Mouse (Mus musculus) T-helper 17 cell (primary cell): Measurements from ENCODE around the gene Ccnk.

Experiments used
- in situ Hi-C, 2 experiments: fragments of 300-600 bp; cut with MboI, MseI; formaldehyde crosslinking; loops; 1 replicate in 1 of 2; 2 replicates in 1 of 2; pipeline ENCODE4 v1.15.1; 2025; ENCODE audit warnings: high pct_unique_total_duplicates in 2 of 2

The Ccnk gene

DNA sequence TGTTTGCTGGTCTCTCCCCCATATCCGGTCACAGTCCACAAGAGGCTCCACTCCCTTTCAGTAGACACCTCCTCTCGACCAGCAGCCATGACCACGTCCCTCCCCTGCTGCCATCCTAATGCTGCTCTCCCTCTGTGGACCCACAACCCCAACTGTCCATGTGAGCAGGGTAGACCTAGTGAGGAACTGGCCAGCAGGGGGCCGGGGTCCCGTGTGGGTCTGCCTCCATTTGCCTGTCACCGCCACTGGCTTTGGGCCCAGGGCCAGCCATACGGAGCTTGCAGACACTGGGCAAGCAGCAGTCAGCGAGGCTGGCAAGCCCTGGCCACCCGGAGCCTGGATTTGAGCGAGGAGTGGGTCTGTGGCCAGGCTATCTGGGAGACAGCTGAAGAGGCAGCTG, 41.8 kb downstream of the Ccnk start:
- in situ Hi-C loops: loop anchor here in 1 of 2 experiments (10.0 kb wide), 1 partner anchor 1044 kb away; no protein-coding TSS in a partner anchor

DNA sequence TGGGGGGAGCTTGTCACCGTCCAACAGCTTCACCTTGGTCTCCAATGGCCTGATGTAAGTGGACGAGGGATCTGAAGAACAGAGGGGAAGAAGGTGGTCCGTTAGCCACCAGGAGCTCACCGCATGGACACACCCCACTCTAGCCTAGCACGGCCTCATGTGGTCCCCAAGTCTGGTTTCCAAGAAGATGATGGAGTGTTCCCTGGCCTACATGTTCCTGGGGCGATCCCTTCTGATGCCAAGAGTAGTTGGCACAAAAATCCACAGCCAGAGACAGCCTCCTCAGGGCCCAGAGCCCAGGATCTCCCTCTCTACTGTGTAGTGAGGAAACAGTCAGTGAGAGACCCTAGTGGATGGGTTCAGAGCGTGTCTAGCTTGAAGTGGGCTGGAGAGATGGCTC, 42.3 kb downstream of the Ccnk start:
- in situ Hi-C loops: loop anchor here in 1 of 2 experiments (10.0 kb wide), 1 partner anchor 1043 kb away; no protein-coding TSS in a partner anchor

DNA sequence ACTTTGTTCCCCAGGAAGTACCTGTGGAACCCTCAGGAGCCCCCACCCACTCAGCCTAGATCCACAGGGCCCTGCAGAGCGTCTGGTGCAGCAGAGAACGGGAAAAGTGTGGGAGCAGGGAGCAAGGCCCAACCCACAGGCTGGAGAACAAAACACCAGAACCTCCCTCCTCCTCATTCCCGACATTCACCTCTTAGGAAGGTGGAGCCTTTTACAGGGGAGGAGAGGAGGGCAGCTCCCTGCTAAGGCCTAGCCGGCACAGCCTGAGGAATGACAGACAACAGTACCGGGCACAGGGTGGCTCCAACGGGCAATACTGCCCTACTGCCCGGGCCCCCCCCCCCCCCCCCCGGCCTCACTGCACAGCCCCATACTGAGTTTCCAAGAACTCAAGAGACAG, 44.0 kb downstream of the Ccnk start:
- in situ Hi-C loops: loop anchor here in 1 of 2 experiments (10.0 kb wide), 1 partner anchor 1041 kb away; no protein-coding TSS in a partner anchor

DNA sequence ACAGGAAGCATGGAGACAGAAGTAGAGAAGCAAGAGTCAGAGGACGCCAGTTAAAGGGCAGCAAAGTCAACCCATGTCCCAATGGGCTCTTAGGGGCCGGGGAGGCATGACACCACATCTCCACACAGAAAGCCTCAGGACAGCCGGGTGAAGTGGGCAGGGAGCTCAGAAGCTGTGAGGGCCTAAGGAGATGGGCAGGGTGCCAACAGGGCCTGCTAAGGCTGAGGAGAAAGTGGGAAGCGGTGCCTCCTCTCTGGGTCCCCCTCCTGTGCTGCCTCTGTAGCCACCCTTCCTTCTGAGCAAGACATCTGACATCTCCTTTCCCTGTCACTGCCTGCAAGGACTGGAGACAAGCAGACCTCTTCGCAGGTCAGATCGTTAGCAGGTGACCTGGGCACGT, 46.4 kb downstream of the Ccnk start:
- in situ Hi-C loops: loop anchor here in 1 of 2 experiments (10.0 kb wide), 1 partner anchor 1039 kb away; no protein-coding TSS in a partner anchor

DNA sequence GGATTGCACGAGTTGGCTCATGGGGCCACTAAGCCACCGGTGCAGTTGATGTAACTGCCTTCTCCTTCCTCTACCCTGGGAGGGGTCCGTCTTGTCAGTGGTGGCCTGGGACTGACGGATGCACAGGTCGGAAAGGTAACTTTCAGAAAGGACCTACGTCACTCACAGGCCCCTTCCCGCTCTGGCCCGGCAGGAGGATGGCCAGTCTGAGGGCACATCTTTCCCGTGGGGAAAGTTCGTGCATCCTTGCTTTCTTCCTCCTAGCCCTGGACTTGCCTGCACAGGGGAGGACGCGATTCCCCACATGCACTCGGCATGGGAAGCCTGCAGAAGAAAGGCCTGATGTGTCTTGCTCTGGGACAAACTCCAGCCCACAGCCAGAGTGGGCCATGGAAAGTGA, 46.8 kb downstream of the Ccnk start:
- in situ Hi-C loops: loop anchor here in 1 of 2 experiments (10.0 kb wide), 1 partner anchor 1039 kb away; no protein-coding TSS in a partner anchor

DNA sequence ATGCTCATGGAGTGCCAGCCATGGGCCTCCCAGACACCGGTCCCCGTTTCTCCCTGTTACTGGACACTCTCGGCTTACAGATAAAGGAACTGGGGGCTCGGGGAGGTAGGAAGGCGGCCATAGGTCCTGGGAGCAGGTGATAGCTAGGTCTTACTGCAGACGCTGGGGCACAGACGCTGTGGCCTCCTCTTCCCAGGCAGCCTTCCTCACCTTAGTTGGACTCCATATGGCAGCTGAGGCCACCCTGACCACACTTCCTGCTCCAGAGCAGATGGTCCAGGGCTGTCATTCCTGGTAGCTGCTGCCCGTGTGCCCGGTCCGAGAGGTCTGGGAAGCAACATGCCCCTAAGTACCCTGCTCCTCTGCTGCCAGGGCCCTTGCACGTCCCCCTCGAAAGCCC, 47.6 kb downstream of the Ccnk start:
- in situ Hi-C loops: loop anchor here in 1 of 2 experiments (10.0 kb wide), 1 partner anchor 1038 kb away; no protein-coding TSS in a partner anchor

DNA sequence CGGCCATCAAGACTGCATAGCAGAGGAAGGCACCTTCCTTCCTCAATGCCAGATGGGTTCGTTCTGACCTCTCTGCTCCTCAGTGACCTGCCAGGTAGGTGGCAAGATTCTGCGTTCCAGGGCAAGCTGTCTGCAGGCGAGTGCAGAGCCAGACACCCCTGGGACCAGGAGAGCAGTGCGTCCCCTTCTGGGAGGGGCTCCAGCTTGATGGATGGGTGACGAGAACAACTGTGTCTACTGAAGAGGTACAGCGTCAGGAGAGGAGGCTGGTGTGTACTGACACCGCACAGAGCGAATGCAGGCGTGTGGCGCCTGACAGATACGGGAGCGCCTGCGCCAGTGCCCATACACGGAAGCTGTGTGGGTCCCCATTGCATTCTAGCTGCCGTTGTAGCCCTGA, 48.1 kb downstream of the Ccnk start:
- in situ Hi-C loops: loop anchor here in 1 of 2 experiments (10.0 kb wide), 1 partner anchor 1037 kb away; no protein-coding TSS in a partner anchor

DNA sequence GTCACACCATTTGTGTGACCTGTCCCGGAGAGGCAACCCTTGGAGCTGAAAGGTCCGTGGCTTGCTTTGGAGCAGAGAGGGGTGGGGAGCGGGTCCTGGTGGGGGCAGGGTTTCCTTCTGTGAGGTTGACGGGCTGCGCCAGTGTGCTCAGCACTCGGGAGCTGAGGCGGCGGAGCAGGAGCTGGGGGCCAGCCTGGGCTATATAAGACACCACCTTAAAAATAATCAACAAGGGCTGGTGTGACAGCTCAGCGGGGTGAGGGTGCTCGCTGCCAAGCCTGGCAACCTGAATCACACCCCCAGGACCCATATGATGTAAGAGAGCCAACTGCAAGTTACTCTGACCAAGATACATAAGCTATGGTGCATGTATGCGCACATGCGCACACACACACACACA, 50.7 kb downstream of the Ccnk start:
- in situ Hi-C loops: no loop called here

DNA sequence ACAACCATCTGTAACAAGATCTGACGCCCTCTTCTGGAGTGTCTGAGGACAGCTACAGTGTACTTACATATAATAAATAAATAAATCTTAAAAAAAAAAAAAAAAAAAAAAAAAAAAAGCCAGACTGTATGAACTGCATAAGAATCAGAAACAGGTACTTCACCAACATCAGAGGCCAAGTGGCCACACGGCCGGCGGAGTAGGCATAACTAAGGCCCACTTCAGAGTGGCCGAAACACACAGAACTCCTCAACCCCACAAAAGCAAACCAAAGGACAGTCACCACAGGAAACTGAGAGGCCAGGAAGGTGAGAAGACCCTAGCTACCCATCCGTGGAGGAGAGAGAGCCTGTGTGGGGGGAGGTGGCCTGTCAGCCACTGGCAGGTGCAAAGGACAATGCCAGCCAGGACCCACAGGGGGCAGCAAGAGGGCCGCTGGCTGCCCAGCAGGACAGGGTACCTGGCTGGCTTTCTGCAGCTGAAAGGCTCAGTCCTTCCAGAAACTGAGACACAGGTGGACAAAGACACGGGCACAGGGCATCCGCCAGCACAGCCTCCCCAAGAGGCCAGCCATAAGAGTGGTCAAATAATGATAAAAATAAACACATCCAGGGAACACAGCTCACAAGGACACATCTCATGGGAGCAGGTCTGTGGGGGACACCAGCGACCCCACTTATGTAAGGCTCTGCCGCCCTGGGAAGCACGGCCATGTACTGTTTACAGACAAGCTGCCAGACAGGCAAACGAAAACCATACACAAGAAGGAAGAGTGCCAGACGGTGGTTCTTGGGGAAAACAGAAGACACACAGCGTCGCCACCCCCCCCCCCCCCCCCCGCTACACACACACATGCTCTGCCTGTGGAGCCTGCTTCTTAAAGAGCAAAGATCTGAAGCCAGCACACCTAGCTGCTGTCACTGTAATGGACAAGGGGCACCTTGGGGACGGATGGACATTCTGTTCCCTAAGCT, 51.7 kb downstream of the Ccnk start:
- in situ Hi-C loops: no loop called here

DNA sequence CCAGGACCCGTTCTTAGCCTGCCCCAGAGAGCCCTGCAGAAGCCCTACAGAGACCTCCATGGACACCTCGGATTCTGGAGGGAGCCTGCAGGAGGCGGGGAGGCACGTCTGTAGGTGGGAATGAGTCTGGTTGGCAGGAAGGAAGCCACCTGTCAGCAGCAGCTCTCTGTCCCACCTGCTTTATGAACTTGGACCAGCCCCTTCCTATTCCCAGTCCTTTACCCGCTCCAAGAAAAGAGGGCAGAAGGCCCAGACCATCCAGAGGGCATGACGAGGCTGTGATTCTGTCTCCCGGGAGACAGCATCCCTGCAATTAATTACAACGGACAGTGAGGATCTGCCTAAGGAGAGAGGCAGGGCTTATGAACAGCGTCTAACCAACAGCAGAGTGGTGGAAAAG, 52.5 kb downstream of the Ccnk start:
- in situ Hi-C loops: no loop called here

DNA sequence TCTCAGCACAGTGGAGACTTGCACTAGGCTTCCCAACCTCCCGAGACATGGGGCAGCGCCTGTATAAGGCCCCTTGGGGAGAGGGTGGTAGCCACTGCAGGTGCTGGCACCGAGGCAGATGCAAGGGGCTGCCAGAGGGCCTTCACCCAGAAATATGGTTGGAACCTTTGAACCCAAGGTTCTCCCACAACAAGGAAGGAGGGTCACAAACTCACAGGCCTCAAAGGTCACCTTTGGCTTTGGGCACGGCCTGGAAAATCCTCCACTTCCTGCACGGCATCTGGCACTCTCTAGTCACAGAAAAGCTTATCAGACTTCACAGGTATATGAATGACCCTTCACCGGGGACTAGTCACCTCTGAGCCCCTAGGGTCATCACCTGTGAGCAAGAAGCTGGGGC, 54.4 kb downstream of the Ccnk start:
- in situ Hi-C loops: no loop called here

DNA sequence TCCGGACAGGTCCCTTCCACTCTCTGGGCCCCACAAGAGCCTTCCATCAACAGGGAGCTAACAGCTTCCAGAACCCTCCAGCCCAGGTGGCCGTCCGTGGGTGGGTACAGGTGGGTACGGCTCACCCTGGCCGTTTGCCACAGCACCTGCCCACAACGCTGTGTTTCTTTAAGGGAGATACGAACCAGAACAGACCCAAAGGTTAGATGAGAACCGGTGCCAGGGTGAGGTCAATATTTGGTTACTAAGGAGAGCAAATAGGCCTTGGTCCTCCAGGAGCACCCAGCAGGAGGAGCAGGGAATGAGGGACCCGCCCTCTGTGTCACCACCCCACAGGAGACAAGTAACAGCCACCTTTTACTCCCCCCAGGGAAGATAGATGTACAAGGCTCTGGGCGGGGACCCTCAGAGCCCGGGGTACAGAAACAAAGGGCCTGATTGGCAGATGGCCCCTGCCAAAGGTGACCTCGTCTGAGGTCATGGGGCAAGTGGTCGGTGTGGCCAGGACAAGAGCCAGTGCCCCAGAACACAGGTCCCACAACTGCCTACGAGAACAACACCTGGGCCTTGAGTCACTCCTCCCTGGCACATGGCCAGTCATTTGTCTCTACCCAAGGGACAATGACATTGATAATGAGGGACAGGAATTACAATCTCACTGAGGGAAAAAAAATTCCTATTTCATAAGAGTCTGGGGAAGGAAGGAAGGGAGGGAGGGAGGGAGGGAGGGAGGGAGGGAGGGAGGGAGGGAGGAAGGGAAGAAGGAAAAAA, 55.6 kb downstream of the Ccnk start:
- in situ Hi-C loops: no loop called here

DNA sequence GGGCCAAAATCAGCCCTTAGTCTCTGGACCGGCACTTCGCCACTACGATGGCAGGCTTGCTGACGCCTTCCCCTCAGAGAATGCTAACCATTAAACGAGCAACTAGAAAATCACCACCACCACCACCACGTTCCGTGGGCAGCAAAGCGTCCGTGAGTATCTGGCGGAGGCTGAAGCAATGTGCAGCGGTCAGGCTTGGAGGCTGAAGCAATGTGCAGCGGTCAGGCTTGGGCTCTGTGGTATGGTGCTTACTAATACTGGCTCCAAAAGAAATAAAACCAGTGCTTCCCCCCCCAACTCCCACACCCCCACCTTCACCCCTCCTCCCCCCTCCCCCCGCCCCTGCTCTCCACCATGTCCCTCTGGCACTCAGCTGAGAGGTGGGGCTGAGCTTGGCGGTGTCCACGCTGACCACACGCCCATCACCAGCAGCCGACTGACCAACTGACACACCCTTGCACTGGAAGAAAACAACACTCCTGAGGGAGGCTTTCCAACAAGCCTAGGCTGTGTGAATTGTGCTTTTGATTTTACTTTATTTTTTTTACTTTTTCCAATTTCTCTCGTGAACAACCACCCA, 56.7 kb downstream of the Ccnk start:
- in situ Hi-C loops: no loop called here

DNA sequence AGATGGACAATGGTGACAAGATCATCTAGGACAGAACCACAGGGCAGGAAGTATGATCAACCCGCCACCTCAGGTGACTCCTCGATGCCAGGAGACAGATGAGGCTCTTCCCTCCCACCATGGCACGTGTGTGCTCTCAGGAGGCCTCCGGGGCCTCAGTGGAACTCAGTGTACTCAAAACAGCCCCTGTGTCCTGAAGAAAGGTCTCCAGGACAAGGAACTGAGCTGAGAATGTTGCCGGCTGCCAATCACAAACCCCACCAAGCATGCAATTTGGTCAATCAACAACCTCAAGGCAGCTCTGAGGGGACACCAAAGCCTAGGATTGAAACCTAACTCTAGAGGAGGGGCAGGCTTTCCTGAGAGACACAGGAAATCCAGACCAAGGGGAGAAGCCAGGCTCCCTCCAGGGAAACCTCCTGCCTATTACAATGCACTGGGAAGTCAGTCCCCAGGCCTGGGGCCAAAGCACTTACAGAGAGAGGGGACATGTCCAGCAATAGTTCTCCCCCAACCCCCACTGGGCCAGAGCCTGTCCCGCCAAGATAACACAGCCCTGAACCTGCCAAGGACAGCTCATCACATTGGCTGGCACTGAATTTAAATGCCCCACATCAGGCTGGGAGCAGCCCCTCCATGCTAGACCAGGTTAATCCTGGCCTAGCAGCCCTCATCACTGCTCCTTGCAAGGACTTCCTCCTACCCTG, 58.1 kb downstream of the Ccnk start:
- in situ Hi-C loops: no loop called here

DNA sequence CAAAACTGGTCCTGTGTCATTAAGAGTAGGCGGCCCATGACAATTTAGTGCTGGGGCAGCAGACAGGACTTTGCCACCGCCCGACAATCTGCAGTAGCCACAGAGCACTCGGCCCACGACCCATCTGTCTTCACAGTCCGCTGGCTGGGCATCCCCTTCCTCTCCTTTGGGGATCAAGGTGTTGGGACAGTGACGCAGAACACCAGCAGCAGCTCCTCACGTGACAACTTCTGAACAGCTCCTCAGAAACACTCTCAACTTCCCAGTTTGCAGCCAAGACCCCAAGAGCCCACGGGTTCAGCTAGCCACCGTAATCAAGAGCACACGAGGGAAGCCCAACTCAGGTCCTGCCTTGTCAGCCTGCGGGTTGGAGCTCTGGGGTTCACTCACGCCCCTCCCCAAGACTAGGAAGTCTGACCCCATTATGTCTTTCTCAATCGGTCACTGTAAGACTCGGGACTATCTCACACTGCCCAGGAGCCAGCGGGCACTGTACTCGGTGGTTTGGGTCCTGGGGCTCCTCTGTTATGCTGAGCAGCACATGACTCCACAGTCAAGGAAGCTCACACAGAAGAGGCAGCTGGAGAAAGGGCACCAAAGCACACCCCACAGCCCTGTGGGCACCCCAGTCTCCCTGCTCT, 59.1 kb downstream of the Ccnk start:
- in situ Hi-C loops: no loop called here

DNA sequence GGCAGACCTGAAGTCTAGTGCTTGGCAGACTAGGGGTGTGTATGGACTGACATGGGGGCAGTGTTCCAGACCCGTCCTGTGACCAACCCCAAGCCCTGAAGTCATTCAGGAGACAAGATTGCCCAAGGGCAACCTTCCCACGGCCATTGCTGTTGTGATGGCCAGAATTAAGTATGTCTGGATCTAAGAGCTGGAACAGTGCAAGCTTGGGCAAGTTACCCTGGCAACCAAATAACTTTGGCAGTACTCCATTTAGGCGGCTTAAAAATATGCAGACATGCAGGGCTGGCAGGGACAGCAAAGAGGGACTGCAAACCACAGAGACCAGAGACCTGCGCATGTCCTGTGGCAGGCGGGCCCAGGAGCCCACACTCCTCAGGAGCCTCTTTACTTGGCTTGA, 60.1 kb downstream of the Ccnk start:
- in situ Hi-C loops: no loop called here

DNA sequence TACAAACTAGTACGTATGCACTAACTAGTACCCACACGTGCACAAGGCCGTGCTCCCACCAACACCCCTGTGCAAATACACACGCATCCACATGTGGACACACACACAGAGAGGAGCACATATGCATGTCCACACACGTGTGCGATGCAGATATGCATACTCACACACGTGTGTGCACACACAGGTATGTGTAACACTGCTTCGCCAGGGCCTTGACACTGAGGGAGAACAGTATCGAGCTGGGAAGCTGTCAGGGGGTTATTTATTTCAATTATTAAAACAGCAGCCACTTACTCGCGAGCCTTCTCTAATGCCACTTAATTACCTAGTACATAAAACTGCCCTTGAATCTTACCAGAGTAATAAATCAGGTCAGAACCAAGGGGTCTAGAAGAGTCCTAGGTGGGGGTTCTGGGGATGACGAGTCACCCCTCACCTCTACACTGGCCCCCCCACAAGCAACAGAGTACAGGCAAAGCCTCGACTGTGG, 61.1 kb downstream of the Ccnk start:
- in situ Hi-C loops: no loop called here

DNA sequence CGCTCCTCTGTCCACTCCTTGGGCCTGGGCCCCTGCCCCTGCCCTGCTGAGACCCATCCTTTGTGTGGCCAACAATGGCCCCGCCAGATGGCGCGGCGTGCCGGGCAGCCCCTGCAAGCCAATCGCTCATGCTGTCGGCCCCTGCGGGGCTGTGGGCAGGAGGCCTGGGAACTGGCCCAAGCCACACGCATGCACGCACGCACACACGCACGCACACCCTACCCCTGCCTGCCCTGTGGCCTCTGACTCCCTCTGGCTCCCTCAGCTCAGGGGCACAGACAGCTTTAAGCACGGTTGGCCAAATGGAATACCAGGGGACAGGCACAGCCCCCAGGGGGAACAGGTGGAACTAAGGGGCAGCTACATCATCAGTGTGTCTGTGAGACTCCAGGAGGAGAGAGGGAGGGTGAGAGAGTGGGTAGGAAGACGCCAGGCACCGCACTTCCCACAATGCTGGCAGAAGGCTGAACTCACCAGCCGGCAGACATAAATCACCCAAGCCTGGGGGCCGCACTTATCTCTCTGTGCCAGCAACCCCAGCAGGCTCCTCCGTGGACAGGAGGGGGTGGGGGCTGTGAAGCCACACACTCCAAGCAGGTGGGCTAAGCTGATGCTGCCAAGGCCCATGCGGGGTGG, 61.7 kb downstream of the Ccnk start:
- in situ Hi-C loops: no loop called here

DNA sequence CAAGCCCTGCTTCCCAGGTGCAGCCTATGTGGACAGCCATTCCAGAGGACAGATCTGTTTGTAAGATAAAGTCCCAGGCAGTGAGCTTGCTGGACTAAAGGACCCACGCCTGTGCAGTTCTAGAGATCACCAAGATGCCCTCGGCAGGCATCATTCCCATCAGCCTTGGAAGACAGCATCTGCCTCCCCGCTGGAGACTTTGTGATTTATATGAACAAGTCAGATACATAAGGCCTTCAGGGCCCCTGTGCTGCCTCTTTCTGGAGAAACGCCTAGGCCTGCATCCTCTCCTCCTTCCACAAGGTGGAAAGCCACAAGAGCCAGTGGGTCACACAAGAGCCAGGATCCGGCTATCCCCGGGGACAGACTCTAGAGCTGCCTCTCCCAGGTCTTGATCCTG, 62.2 kb downstream of the Ccnk start:
- in situ Hi-C loops: no loop called here

DNA sequence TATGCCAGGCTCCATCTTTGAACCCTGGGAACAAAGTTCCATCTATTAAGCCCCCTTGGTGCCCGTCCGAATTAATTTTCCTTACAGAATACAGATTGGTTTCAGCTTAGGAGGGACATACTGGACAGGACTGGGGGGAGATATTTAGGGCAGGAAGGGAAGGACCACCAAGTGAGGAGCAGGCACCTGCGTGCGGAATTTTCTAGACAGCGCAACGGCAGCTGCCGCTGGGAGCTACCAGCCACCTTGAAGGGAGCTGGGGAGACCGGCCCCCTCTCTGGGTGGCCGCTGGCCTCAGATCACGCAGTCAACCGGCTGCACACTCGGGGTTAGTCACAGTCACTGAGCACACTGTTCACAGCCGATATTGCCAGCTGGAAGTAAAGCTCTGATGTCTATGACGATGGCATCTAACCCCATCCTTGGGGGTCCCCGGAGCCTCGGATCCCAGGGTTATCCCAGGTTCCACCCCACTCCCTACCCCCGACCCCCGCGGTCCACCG, 62.9 kb downstream of the Ccnk start:
- in situ Hi-C loops: no loop called here
